Mouse (Mus musculus): ENCODE measurements at regions not wholly inside any gene's neighbourhood (a gene's known extent, or its start where the extent isn't known, plus 50 kb on each side); places are given as distances from the start of the nearest gene placed in this dataset.

DNA sequence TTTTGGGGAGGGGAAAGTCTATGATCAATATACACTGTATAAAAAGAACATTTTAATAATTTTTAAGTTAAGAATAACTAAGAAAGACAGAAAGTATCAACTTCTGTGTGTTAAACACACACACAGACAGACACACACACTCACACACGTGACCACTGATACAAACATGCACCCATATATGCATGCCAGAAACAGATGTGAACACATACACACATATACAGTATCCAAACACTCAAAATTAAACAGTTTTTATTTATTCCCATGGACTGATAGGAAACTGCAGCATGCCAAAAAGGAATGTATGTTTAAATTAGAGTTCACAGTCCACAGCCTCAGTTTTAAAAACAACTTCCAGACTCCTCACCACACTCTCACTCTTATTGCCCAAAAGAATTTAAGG is 203.4 kb upstream of the Tbl1x start:
- ATAC-seq (ENCODE audit: low FRiP score, low read depth), result no peak
- no peaks in the 10 kb centered on the region for H3K27me3 ChIP-seq (ENCODE audit: control insufficient read depth, insufficient read depth, low read length)
- H3K36me3 ChIP-seq (ENCODE audit: control insufficient read depth, insufficient read depth, low read length), result no peaks in the 10 kb centered on the region
- TF ChIP-seq POLR2A (IDR thresholded peaks at IDR 0.05; ENCODE audit: borderline replicate concordance, extremely low read depth, insufficient read depth, insufficient read length), result no peak
- WGBS, result 58% methylated on average over 1 of the region's 1 CpGs
- DNase-seq (ENCODE audit: low spot score), result no peak
- no peaks in the 10 kb centered on the region for H3K9me3 ChIP-seq (ENCODE audit: control insufficient read depth, low read length)
- H3K4me2 ChIP-seq (replicated peaks; ENCODE audit: low read depth, low read length, severe bottlenecking), result no peak overlapping the region
- no peak overlapping the region for H3K27ac ChIP-seq (replicated peaks; ENCODE audit: low read depth, low read length)
- no peak overlapping the region for H3K9ac ChIP-seq (ENCODE audit: low read depth, low read length, severe bottlenecking)
- no peaks in the 10 kb centered on the region for H3K4me1 ChIP-seq (ENCODE audit: control insufficient read depth, insufficient read depth, low read length)
- H3K4me3 ChIP-seq (replicated peaks; ENCODE audit: low read length), result no peak overlapping the region

DNA sequence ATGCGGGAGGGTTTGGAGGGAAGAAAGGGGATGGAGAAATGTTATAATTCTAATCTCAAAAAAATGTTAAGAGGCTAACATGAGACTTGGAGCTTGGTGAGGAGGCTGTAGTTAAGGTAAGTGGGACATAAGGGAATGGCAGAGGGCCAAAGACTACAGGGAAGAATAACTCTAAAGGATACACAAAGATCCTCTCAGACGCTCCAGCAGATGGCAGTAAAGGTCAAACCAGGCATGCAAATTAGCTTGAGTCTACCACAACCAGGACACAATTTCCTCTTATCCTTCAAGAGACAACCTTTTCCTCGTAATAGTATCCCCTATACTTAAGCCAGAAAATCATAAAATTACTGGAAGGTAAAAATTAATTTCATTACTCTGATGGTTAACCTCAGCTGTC is 196.4 kb upstream of the Tbl1x start:
- no peak overlapping the region for H3K27ac ChIP-seq (replicated peaks; ENCODE audit: low read depth, low read length)
- 69% methylated on average over 3 of the region's 3 CpGs for WGBS
- no peaks in the 10 kb centered on the region for H3K9me3 ChIP-seq (ENCODE audit: control insufficient read depth, low read length)
- DNase-seq (ENCODE audit: low spot score) (no peak), ATAC-seq (ENCODE audit: low FRiP score, low read depth) (no peak)
- H3K27me3 ChIP-seq (ENCODE audit: control insufficient read depth, insufficient read depth, low read length), result no peaks in the 10 kb centered on the region
- H3K9ac ChIP-seq (ENCODE audit: low read depth, low read length, severe bottlenecking), result no peak overlapping the region
- no peaks in the 10 kb centered on the region for H3K36me3 ChIP-seq (ENCODE audit: control insufficient read depth, insufficient read depth, low read length)
- H3K4me3 ChIP-seq (replicated peaks; ENCODE audit: low read length), result no peak overlapping the region
- TF ChIP-seq POLR2A (IDR thresholded peaks at IDR 0.05; ENCODE audit: borderline replicate concordance, extremely low read depth, insufficient read depth, insufficient read length), result no peak
- no peaks in the 10 kb centered on the region for H3K4me1 ChIP-seq (ENCODE audit: control insufficient read depth, insufficient read depth, low read length)
- H3K4me2 ChIP-seq (replicated peaks; ENCODE audit: low read depth, low read length, severe bottlenecking), result no peak overlapping the region

DNA sequence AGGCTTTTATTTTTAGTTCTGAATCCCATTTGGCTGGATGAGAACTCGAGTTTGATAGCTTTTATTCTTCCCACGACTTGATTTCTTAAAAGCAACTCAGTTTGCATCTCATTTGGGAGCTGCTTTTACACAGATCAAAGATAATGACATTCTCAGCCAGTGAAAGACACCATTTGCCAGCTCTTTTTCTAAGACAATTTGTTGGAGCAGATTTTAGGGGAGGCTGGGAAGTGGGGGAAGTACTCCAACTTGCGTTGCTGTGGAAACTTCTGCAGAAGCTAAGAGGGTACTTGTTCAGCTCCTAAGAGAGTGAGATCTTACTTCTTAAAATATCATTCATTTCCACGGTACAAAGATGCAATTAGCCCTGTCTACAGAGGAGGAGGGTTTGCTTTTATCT is 187.2 kb upstream of the Tbl1x start:
- no peak overlapping the region for H3K9ac ChIP-seq (ENCODE audit: low read depth, low read length, severe bottlenecking)
- H3K27ac ChIP-seq (replicated peaks; ENCODE audit: low read depth, low read length), result no peak overlapping the region
- no peaks in the 10 kb centered on the region for H3K27me3 ChIP-seq (ENCODE audit: control insufficient read depth, insufficient read depth, low read length)
- no peak overlapping the region for H3K4me3 ChIP-seq (replicated peaks; ENCODE audit: low read length)
- no peak for TF ChIP-seq POLR2A (IDR thresholded peaks at IDR 0.05; ENCODE audit: borderline replicate concordance, extremely low read depth, insufficient read depth, insufficient read length)
- H3K9me3 ChIP-seq (ENCODE audit: control insufficient read depth, low read length), result no peaks in the 10 kb centered on the region
- no peak overlapping the region for H3K4me2 ChIP-seq (replicated peaks; ENCODE audit: low read depth, low read length, severe bottlenecking)
- WGBS, result 35% methylated on average over 4 of the region's 4 CpGs
- DNase-seq (ENCODE audit: low spot score) (no peak), ATAC-seq (ENCODE audit: low FRiP score, low read depth) (no peak)
- H3K36me3 ChIP-seq (ENCODE audit: control insufficient read depth, insufficient read depth, low read length), result no peaks in the 10 kb centered on the region
- no peaks in the 10 kb centered on the region for H3K4me1 ChIP-seq (ENCODE audit: control insufficient read depth, insufficient read depth, low read length)

DNA sequence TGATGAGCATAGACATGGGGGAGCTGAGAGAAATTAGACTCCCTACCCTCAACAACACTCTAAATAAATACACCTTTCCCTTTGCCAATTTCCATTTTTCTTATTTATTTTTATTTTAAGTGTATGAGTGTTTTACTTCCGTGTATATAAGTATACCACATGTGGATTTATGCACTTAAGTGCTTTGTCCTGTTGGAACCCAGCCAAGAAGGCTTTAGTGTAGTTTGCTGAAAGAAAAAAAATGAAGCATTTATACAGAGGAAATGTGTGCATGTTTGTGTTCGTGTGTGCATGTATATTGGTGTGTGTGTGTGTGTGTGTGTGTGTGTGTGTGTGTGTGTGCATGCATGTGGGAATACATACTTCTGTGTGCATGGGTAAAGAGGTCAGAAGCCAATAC is 157.6 kb upstream of the Tbl1x start:
- no peak overlapping the region for H3K4me2 ChIP-seq (replicated peaks; ENCODE audit: low read depth, low read length, severe bottlenecking)
- no peak for ATAC-seq (ENCODE audit: low FRiP score, low read depth)
- H3K27ac ChIP-seq (replicated peaks; ENCODE audit: low read depth, low read length), result no peak overlapping the region
- 22% methylated on average over 2 of the region's 2 CpGs for WGBS
- H3K9ac ChIP-seq (ENCODE audit: low read depth, low read length, severe bottlenecking), result no peak overlapping the region
- DNase-seq (ENCODE audit: low spot score), result peak; percentile 24
- TF ChIP-seq POLR2A (IDR thresholded peaks at IDR 0.05; ENCODE audit: borderline replicate concordance, extremely low read depth, insufficient read depth, insufficient read length), result no peak
- no peaks in the 10 kb centered on the region for H3K4me1 ChIP-seq (ENCODE audit: control insufficient read depth, insufficient read depth, low read length)
- H3K9me3 ChIP-seq (ENCODE audit: control insufficient read depth, low read length), result no peaks in the 10 kb centered on the region
- H3K27me3 ChIP-seq (ENCODE audit: control insufficient read depth, insufficient read depth, low read length), result no peaks in the 10 kb centered on the region
- H3K36me3 ChIP-seq (ENCODE audit: control insufficient read depth, insufficient read depth, low read length), result no peaks in the 10 kb centered on the region
- no peak overlapping the region for H3K4me3 ChIP-seq (replicated peaks; ENCODE audit: low read length)

DNA sequence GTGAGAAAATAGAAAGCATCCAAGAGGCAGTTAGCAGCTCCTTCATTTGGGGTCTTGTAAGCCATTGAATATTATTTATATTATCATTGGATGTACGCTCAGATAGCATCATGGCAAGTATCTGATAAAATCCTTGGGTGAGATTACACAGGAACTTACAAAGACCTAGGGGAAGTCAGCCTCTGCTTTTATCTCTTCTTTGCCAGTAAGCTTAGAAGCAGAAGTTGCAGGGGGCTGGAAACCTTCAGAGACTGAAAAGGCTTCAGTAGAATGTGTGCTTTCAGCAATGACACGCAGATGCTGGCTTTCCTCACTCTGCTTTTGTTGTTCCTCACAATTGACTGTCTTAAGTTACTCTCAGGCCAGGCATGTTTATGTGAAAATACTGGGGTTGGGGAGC is 150.3 kb upstream of the Tbl1x start:
- H3K27ac ChIP-seq (replicated peaks; ENCODE audit: low read depth, low read length), result no peak overlapping the region
- WGBS, result 64% methylated on average over 2 of the region's 2 CpGs
- DNase-seq (ENCODE audit: low spot score), result no peak

DNA sequence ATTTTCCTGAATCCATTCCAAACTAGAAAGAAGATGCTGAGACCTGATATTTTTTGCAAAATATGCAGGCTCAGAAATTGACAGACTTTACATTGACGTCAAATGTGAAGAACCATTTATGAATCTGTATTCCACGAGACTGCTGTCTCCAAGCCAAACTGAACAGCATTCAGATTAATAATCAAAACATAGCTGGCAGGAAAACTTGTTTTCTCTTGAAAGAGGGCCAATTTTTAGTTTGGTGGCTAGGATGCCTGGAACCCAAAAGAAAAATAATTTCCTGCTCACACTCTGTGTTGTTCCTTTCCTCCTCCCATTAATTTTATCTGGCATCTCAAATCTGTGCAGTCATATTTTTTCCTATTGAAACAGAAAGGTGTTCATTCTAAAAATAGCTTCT is 149.7 kb upstream of the Tbl1x start:
- ATAC-seq (ENCODE audit: low FRiP score, low read depth) (no peak), DNase-seq (ENCODE audit: low spot score) (no peak)
- no peak overlapping the region for H3K4me3 ChIP-seq (replicated peaks; ENCODE audit: low read length)
- no peak overlapping the region for H3K4me2 ChIP-seq (replicated peaks; ENCODE audit: low read depth, low read length, severe bottlenecking)
- no peak overlapping the region for H3K27ac ChIP-seq (replicated peaks; ENCODE audit: low read depth, low read length)
- no peaks in the 10 kb centered on the region for H3K27me3 ChIP-seq (ENCODE audit: control insufficient read depth, insufficient read depth, low read length)
- H3K9ac ChIP-seq (ENCODE audit: low read depth, low read length, severe bottlenecking), result no peak overlapping the region
- H3K9me3 ChIP-seq (ENCODE audit: control insufficient read depth, low read length), result no peaks in the 10 kb centered on the region
- WGBS, result 65% methylated on average over 2 of the region's 2 CpGs
- no peaks in the 10 kb centered on the region for H3K36me3 ChIP-seq (ENCODE audit: control insufficient read depth, insufficient read depth, low read length)
- H3K4me1 ChIP-seq (ENCODE audit: control insufficient read depth, insufficient read depth, low read length), result no peaks in the 10 kb centered on the region
- TF ChIP-seq POLR2A (IDR thresholded peaks at IDR 0.05; ENCODE audit: borderline replicate concordance, extremely low read depth, insufficient read depth, insufficient read length), result no peak

More for the DNA sequence above, 150.3 kb upstream of the Tbl1x start:
- no peak for ATAC-seq (ENCODE audit: low FRiP score, low read depth)
- Histone ChIP-seq H3K4me1 (ENCODE audit: control insufficient read depth, insufficient read depth, low read length) (no peaks in the 10 kb centered on the region), H3K4me3 (replicated peaks; ENCODE audit: low read length) (no peak overlapping the region), H3K9ac (ENCODE audit: low read depth, low read length, severe bottlenecking) (no peak overlapping the region), H3K27me3 (ENCODE audit: control insufficient read depth, insufficient read depth, low read length) (no peaks in the 10 kb centered on the region), H3K36me3 (ENCODE audit: control insufficient read depth, insufficient read depth, low read length) (no peaks in the 10 kb centered on the region), H3K9me3 (ENCODE audit: control insufficient read depth, low read length) (no peaks in the 10 kb centered on the region), H3K4me2 (replicated peaks; ENCODE audit: low read depth, low read length, severe bottlenecking) (no peak overlapping the region)
- no peak for TF ChIP-seq POLR2A (IDR thresholded peaks at IDR 0.05; ENCODE audit: borderline replicate concordance, extremely low read depth, insufficient read depth, insufficient read length)
